Mouse (Mus musculus): ENCODE data around the gene Lama5. TPM values are rescaled to one million over a fixed set of nuclear protein-coding genes. Genes with fewer than 3 reads are reported as not detected.
A peak's percentile ranks its signal among the peaks of the same experiment; 100 is the strongest.

Lama5 gene
- total RNA-seq, 2 experiments from 2014 or later, result 70.7 to 76.3 TPM

DNA sequence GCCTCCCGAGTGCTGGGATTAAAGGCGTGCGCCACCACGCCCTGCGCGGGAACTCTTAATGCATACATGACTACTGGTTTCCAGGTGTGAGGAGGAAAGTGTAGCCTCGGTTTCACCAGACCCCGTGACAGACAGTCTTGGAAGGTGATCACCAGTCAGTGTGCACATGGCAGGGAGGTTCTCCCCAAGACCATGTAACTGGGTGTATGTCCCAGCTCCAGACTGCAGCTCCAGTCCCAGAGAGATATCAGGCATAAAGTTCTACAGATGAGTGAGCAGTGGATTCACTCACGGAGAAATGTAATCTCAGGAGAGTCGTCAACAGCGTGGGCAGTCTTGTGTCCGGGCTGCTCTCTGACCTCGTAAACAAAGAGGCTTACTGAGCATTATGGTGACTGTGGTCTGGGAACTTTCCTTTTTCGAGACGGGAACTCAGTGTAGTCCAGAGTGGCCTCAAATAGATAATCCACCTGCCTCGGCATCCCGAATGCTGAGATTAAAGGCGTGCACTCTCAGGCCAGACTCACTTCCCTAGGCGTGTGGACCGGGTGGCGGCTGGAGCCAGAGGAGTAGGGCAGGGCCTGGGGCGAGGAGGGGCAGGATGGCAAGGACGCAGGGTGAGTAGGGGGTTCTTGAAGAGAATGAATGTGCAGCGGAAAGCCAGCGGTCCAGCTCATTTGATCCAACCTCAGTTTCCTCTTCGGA lies 30.8 kb upstream of the Lama5 start:
- DNase-seq, result no peak
- intact Hi-C loops (cut with DNase I), result loop anchor here (5.0 kb wide), 1 partner anchor 139 kb away; the partner anchor contains the start of gene Osbpl2

GRCm38 (mm10) chr2:180255701-180256100 lies 30.0 kb upstream of the Lama5 start:
- intact Hi-C loops (cut with DNase I), result loop anchor here (5.0 kb wide), 1 partner anchor 138 kb away; the partner anchor contains the start of gene Osbpl2
- DNase-seq, result no peak

DNA sequence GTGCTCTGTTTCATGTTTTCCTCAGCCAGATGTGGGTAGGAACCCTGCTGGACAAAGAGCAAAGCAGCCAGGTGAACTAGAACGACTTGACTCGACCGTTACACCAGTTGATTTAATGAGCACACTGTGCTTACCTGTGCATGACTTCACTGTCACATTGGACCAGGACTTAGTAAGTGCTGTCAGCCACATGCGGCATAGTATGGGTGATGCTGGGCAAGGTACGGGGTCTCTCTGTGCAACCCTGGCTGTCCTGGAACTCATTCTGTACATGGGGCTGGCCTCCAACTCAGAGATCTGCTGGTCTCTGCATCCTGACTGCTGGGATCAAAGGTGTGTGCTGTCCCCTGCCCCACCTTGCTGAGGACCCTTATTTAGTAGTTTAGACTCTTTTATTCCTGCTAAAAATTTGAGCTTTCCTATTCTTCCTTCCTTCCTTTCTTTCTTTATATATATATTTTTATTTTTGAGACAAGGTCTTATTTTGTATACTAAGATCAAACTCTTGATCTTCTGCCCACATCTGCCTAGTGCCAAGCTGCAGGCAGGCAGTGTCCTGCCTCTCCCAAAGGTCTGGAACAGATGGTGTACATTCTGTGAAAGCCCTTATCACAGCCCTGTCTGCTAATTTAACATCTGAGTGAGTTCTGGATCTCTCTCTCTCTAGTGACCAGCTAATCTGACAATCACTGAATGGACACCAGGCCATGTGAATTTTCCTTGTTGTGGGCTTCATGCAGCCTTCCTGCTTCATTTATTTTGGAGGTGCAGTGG lies 29.0 kb upstream of the Lama5 start:
- DNase-seq, result no peak

DNA sequence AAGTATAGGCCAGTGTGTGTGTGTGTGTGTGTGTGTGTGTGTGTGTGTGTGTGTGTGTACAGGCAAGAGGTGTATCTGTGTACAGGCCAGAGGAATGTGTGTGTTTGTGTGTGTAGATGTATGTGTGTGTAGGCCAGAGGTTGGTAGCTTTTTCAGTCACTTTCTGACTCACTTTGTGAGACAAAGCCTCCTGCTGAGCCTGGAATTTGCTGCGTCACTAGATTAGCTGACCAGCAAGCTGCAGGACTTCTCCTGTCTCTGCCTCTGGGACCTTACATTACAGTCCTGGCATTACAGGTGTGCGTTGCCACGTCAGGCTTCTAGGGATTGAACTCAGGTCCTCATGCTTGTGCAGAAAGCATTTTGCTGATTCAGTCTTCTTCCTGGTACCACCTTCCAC lies 26.2 kb upstream of the Lama5 start:
- DNase-seq, result no peak
- intact Hi-C loops (cut with DNase I), result loop anchor here (1.0 to 5.0 kb wide), 5 partner anchors 23 to 335 kb away; partner anchors contain the start of gene Adrm1

More for the DNA sequence above, 29.0 kb upstream of the Lama5 start:
- intact Hi-C loops (cut with DNase I), result loop anchor here (5.0 kb wide), 2 partner anchors 137 to 337 kb away; partner anchors contain the start of gene Osbpl2

- DNase-seq, result peak; percentile 83 to 86
- intact Hi-C loops (cut with DNase I), result loop anchor here (1.0 to 5.0 kb wide), 5 partner anchors 22 to 334 kb away; partner anchors contain the start of gene Adrm1
Measured at GRCm38 (mm10) chr2:180250930-180251611, 25.4 kb upstream of the Lama5 start.

DNA sequence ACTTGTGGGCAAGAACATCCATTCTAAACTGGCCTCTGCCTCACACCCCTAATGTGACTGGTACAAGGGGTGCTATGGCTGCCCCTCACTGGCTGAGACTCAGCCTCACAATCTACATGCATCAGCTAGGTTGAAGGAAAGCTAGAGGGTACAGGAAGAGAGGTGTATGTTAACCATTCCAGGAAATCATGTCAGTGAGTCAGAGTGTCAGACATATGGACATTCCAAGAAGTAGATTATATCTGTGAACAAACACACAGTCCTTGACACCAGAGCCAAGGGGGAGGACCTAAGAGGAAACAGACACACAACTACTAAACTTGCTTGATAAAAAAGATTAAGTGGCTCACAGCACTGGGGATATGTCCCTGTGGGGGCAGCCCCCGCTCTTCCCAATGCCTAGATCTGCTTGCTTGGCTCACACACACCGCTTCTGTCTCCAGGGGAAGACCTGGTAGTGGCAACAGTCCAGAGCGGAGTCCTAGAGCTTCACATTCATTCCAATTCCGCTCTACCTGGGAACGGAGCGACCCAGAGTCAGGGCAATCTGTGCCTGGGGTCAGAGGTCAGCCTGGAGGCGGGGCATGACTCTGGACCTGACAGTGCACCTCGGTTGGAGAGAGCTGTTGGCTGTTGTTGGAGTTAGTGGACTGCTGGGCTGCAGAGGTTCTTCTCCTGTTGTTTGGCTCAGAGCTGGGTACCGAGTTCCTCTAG lies 23.4 kb upstream of the Lama5 start:
- no peak for DNase-seq
- intact Hi-C loops (cut with DNase I), result no loop called here

- DNase-seq, result no peak
- intact Hi-C loops (cut with DNase I), result no loop called here
Measured at GRCm38 (mm10) chr2:180247916-180248315, 22.3 kb upstream of the Lama5 start.

DNA sequence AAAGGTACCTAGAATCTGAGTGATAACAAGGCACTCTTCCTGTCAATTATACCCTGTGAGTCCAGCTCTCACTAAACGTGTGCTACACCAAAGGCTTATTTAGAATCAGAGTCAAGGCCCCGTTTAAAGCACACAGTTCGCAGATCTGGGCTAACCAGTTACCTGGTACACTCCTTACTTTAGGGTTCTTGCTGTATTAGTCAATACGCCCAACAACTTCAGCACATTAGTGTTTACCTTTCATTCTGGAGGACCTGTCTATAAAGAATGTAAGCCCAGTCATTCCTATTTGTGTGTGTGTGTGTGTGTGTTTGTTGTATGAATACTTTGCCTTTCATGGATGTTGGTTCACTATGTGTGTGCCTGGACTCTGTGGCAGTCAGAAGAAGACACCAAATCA lies 17.4 kb upstream of the Lama5 start:
- DNase-seq, result no peak
- intact Hi-C loops (cut with DNase I), result no loop called here

DNA sequence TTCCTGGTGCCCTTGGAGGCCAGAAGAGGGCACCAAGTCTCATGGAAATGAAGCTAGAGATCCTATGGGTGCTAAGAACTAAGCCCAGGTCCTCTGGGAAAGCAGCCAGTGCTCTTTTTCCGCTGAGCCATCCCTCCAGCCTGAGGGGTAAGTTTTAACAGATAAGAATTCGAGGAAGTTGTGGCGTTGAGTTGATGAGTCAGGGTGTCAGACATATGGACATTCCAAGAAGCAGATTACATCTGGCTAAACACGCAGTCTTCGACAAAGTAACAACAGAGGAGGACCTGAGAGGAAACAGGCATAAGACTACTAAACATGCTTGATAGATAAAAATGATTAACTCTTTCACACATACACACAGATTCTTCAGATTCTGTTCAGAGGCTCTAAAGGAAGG lies 12.9 kb upstream of the Lama5 start:
- DNase-seq, result no peak
- intact Hi-C loops (cut with DNase I), result no loop called here

DNA sequence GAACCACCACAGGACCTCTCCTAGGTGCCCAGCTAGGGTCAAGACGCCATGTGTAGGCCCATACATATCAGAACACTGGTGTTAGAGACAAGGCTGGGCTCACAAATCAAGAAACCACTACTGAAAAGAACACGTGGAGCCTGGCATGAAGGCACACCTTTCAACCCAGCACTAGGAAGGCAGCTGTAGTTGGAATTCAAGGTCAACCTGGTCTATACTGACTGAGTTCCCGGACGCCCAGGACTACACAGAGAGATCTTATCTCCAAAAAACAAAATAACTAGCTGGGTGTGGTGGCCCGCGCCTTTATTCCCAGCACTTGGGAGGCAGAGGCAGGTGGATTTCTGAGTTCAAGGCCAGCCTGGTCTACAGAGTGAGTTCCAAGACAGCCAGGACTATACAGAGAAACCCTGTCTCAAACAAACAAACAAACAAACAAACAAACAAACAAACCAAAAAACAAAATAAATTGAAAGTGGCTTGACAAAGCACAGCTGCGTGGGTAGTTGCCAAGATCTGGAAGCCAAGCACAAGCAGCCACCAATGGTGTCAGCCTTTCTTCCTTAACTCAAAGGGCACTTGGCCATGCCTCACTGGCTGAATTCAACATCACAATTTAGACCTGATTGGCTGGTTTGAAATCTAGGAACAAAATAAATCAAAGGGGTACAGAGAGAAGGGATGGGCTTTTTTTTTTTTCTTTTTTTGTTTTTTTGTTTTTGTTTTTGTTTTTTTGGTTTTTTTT lies 12.1 kb upstream of the Lama5 start:
- no peak for DNase-seq
- intact Hi-C loops (cut with DNase I), result no loop called here

DNA sequence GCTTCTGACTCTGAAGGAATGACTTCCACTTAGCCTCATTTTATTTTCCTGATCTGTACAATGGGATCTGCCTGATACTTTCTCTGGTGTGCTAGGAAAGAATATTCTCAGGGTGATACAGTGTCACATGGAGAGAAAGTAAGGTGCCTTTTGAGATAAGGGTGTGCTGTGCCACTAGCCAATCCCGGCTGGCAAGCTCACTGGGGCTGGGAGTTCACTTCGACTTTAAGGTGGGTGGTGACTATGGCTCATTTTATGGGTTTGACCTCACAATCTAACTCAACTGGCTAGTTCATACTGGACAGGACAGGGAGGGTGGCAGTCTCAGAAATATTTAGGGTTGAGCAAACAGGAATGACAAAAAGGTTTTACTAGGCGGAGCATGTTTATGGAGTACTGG lies 11.3 kb upstream of the Lama5 start:
- intact Hi-C loops (cut with DNase I), result no loop called here
- no peak for DNase-seq

DNA sequence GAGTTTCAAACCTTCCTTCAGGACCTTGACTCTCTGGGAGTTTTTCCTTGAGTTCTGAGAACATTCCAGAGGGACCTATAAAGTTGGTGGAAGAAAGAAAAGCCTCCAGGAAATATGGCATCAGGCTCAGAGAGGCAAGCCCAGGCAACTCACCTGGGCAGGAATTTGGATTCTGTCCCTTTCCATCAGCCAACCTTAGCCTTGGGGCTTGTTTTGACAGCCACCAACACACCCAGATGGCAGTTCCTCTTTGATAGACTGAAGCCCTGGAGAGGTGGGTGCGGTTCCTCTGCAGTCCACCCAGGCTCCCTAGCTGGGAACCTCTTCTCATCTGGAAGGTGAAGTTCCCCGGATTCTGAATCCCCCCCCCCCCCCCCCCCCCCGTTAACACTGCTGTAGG lies 10.8 kb upstream of the Lama5 start:
- intact Hi-C loops (cut with DNase I), result no loop called here
- DNase-seq, result no peak

DNA sequence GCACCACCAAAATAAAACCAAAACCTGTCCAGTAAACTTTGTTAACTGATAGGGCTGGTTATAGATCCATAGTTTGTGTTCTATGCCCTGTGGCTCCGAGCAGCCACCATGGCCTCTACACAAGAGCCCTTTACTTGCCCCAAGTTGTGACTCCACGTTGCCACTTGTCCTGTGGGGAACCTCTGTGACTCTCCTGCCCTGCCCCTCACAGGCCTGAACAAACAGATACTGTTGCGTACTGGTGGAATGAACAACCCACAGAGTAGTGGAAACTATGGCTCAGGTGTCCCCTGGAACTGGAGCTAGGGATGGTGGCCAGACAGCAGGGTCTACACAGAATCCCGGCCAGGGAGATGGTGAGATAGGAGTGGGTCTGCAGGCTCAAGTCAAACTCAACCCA lies 10.1 kb upstream of the Lama5 start:
- intact Hi-C loops (cut with DNase I), result no loop called here
- no peak for DNase-seq

- DNase-seq, result no peak
- intact Hi-C loops (cut with DNase I), result no loop called here
Measured at GRCm38 (mm10) chr2:180234980-180235379, 9.3 kb upstream of the Lama5 start.

DNA sequence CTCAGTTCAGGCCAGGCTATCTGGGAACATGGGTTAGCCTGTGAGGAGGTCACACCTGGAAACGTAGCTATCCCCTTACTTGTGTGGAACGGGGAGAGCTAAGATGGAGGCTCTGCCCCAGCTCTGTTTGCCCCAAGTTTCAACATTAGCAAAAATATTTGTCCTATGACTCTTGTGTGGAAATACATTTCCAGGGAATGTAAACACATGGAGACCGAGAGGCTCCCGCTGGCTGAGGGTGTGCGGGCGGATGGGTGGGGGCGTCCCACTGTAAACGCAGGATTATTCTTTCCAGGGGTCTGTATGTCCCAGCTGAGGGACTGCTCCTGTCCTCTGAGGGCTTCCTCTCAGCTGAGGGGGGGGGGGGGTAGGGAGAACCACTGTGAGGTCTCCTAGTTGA lies 8.7 kb upstream of the Lama5 start:
- no peak for DNase-seq

DNA sequence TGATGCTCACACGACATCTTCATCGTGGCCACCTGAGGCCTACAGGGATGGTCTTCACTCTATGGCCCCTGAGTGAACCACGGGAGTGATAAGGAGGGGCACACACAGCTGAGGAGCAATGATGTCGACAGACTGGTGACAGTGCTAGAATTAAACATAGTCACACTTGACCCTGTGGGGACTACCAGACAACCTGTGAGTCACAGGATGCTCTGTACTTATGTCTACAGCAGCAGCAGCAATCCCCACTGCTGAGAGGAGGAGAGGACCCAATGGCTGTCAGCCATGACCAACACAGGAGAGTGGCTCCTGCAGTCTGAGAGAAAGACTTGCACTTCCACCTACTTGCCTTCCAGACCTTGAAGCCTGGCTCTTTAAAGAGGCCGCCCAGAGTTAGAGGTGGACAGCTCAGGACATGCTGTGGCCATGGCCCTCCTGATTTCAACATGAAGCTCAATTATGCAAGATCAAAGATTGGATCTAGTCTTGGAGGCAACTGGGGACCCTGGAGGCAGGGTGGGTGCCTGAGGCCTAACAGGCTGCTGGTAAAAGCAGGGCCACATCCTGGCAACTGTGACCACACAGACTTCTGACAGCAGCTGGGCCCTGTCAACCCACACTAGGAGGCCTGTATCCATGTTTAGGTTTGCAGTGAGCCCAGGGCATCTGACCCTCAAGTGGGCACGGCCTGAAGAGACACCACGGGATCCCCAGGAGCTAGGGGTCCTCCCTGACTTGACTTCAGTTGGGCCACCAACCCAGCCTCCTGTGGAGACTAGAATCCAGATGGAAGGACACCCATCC lies 7.6 kb upstream of the Lama5 start:
- DNase-seq, result no peak
- intact Hi-C loops (cut with DNase I), result no loop called here

More for the DNA sequence above, 8.7 kb upstream of the Lama5 start:
- intact Hi-C loops (cut with DNase I), result no loop called here

DNA sequence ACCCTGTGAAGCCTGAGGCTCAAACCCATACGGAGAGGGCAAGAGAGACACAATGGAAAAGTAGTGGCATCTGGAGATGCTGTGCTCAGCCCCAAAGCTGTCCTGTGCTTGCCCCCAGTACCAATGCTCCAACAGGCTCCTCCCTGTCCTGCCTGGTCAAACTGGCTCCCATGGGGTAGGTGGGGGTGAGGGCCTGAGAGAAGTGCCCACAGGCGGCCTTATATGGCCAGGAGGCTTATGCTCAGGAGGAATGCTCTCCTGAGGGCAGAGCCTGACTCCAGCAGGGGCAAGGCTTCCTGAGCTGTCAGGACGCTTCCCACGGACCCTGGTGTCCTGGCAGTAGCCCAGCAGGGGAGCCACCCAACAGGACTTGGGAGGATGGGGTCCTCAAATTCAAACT lies 4.8 kb upstream of the Lama5 start:
- intact Hi-C loops (cut with DNase I), result no loop called here
- DNase-seq, result no peak

DNA sequence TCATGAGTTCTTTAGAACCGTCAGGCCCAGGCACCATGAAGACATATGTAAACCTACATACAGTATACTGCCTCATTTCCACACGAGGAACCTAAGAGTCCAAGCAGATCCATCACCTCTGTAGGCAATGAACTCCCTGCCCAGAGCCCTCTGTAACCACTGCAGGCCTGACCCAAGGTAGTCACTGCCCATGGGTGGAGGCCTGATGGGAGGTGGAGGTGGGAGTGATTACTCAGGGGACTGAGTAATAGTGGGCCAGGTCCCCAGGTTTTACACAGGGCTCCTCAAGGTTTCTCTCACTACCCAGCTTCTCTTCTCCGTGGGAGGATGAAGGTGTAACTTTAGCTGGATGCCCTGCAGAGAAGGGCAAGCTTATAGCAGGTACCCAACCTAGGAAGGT lies 3.5 kb upstream of the Lama5 start:
- intact Hi-C loops (cut with DNase I), result loop anchor here (2.0 kb wide), 1 partner anchor 22 kb away; no protein-coding TSS in a partner anchor
- no peak for DNase-seq

DNA sequence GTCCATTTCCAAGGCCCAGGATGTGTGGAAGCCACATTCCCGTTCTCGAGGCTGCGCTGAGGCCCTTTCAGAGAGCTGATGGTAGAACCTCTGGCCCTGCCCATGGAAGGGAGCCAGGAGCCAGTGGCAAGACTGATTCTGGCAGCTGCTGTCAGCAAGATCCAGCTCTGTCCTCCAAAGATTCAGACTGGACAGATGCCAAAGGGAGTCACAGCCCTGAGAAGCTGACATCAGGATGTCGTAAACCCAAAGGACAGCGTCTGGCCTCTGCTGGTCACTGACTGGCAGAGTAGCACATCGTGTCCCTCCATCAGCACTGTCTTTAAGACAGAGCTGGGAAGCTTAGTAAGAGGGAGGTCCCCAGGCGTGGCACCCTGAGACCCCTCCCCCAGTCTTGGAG lies 2.9 kb upstream of the Lama5 start:
- DNase-seq, result peak in 1 of 2 experiments; percentile 51
- intact Hi-C loops (cut with DNase I), result loop anchor here (1.0 to 2.0 kb wide), 2 partner anchors 20 to 22 kb away; no protein-coding TSS in a partner anchor

Data from heart, postnatal 36 days (tissue).